Mouse (Mus musculus) hindbrain, embryonic 13.5 days (tissue): Measurements from ENCODE around the gene Anp32b. TPM values are rescaled to one million over a fixed set of nuclear protein-coding genes. Genes with fewer than 3 reads are reported as not detected.
A peak's percentile ranks its signal among the peaks of the same experiment; 100 is the strongest.

ENCODE experiments used
- ATAC-seq: fragments of 200-750 bp; cut with Nextera tagmentation; 2 replicates; pipeline ENCODE4 v1.8.0; 2017; ENCODE audit warnings: moderate TSS enrichment; ENCODE audit not compliant: low FRiP score
- H3K27ac ChIP-seq: fragments of 300-500 bp; sonication (generic); 2 replicates; pipeline ENCODE4 v1.5.1; 2015; ENCODE audit warnings: inconsistent platforms, mild to moderate bottlenecking, moderate library complexity
- H3K27me3 ChIP-seq: fragments of 300-500 bp; sonication (generic); 2 replicates; pipeline ENCODE4 v1.6.1; 2015; ENCODE audit warnings: mild to moderate bottlenecking, inconsistent platforms
- H3K36me3 ChIP-seq: fragments of 300-500 bp; sonication (generic); 2 replicates; pipeline ENCODE4 v1.6.1; 2015; ENCODE audit warnings: mild to moderate bottlenecking, inconsistent platforms
- H3K4me1 ChIP-seq: fragments of 300-500 bp; sonication (generic); replicated peaks from 2 replicates; pipeline ENCODE4 v1.6.1; 2015; ENCODE audit warnings: inconsistent platforms
- H3K4me2 ChIP-seq: fragments of 300-500 bp; sonication (generic); 2 replicates; pipeline ENCODE4 v1.6.1; 2015; ENCODE audit warnings: inconsistent platforms, mild to moderate bottlenecking, moderate library complexity
- H3K4me3 ChIP-seq: fragments of 300-500 bp; sonication (generic); 2 replicates; pipeline ENCODE4 v1.5.1; 2015; ENCODE audit warnings: mild to moderate bottlenecking, inconsistent platforms
- H3K9ac ChIP-seq: fragments of 300-500 bp; sonication (generic); 2 replicates; pipeline ENCODE4 v1.6.1; 2015; ENCODE audit warnings: mild to moderate bottlenecking, inconsistent platforms
- H3K9me3 ChIP-seq: fragments of 300-500 bp; sonication (generic); 2 replicates; pipeline ENCODE4 v1.6.1; 2016; ENCODE audit warnings: inconsistent platforms
- WGBS: fragments of 180-500 bp; shearing (Covaris S2); methylation state at CpG from one replicate; pipeline ENCODE4 v1.1.7; 2015; 5-methylcytosine and 5-hydroxymethylcytosine counted together
- polyA plus RNA-seq: library from polyadenylated mRNA; unstranded; fragments of >200 nt; fragmentation: Nextera tagmentation; extraction: Ambion mirVana; gene quantifications from 2 replicates; pipeline ENCODE4 v1.2.1, GENCODE M21; 2015

Anp32b gene
- polyA plus RNA-seq, result 97.0 and 104 TPM in 2 replicates

DNA sequence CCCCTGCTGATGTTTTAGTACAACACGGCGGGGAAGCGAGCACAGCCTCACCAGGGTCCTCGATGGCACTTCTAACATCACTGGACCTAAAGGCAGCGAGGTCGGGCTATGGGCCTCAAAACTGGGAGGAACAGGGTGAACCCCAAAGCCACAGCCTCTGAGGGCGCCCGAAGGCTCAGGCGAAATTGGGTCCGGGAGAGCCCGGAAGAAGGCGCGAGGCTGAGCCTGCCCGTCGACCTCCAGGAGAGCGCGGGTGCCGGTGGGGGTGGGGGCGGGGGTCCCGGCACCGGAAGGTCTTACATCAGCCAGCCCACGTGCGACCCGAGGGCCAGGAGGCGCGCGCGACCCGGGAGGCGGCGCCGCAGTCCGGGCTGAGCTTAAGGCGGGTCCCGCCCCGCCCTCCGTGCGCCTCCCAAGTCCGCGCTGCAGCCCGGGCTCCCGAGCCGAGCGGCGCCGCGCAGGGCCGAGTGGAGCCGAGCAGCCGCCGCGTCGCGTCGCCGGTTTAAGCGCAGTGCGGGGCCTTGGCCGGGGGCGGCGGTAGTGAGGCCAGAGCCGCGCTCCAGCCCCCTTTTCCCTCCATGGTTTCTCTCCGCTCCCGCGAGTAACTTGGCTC lies at the start of gene Anp32b:
Anp32b (plus strand) TSS at position 384 of the 613 bp plus-strand sequence.
- ATAC-seq, result peak; percentile 96
- H3K27me3 ChIP-seq, result no peaks in the 10 kb centered on the region
- WGBS, result under 1% methylated on average over 55 of the region's 66 CpGs

DNA sequence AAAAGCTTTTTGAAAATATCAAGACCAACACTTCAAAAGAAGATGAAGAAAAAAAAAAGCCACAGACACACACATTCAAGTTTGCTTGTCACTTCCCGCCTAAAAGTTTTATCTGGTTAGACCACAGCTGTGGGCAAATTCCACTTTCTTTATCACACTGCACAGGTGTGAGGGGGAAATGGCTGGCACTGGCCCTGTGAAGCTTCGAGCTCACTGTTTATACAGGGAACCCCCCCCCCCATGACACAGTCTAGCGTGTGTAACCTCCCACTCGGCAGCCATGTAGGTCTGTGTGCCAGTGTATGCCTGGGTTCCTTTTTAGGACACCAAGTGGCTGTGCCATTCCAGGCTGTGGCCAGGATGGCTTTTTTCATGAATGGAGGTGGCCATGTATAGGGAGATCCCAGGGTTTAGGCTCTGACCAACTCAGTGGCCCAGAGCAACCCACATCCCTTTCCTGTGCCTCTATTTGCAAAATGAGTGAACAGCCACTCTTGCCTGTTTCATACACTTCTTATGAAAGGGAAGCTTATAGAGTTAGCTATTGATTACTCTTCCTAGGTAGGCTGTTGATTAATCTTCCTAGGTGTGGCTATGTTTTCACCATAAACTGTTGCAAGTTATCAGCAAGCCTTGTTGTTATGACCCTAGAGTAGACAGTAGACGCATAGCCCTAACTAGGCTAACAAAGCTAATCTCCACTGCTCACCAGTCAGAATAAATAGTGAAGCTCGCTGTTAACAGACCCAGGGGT lies 46.5 kb upstream of the Anp32b start:
- Histone ChIP-seq H3K4me2 (no peak overlapping the region), H3K36me3 (no peaks in the 10 kb centered on the region), H3K4me3 (no peak overlapping the region), H3K9ac (no peak overlapping the region), H3K27me3 (no peaks in the 10 kb centered on the region), H3K9me3 (no peaks in the 10 kb centered on the region), H3K27ac (no peak overlapping the region), H3K4me1 (no peaks in the 10 kb centered on the region)
- WGBS, result 85% methylated on average over 6 of the region's 6 CpGs
- ATAC-seq, result no peak

More for the DNA sequence above, at the start of gene Anp32b:
- Histone ChIP-seq H3K4me3 (peak within 1 kb of the TSS; percentile 90), H3K9ac (peak within 1 kb of the TSS; percentile 95), H3K9me3 (no peaks in the 10 kb centered on the region), H3K4me1 (peaks cover 34% of the 10 kb centered on the region), H3K27ac (peak within 1 kb of the TSS; percentile 98), H3K4me2 (peak within 1 kb of the TSS; percentile 89), H3K36me3 (no peaks in the 10 kb centered on the region)

DNA sequence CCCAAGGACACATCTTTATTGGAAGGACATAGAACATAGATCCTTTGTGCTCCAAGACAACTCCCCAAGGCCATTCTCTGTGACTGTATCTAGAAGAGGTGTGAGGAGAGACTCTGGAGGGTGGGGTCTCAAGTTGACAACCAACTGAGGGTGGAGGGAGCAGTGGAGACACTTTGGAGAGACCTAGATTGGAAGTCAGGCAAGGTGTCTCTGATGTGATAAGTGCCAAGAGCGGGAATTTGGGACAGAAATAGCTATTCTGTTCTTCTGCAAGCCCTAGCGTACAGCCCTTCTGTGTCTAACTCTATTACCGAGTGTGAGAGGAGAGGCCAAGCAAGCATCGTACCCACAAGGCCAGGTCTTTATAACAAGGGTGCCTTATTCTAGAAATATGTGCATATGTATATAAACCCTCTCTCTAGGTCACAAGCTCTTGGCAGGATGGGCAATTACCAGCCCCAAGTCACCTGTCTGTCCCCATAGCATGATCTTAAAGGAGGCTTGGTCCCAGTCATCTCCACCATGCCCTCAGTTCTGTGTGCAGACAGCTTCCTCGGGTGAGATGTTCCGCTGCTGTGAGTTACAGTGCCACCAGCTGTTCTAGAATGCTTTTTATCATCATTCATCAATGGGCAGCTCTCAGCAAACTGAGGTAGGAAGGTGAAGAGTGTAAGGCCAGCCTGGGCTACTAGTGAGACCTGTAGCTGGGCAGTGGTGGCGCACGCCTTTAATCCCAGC lies 43.6 kb upstream of the Anp32b start:
- H3K4me1 ChIP-seq, result no peaks in the 10 kb centered on the region
- H3K36me3 ChIP-seq, result no peaks in the 10 kb centered on the region
- 92% methylated on average over 8 of the region's 8 CpGs for WGBS
- H3K27ac ChIP-seq, result no peak overlapping the region
- no peak for ATAC-seq
- no peak overlapping the region for H3K9ac ChIP-seq
- no peaks in the 10 kb centered on the region for H3K27me3 ChIP-seq
- H3K4me3 ChIP-seq, result no peak overlapping the region
- no peaks in the 10 kb centered on the region for H3K9me3 ChIP-seq
- no peak overlapping the region for H3K4me2 ChIP-seq

DNA sequence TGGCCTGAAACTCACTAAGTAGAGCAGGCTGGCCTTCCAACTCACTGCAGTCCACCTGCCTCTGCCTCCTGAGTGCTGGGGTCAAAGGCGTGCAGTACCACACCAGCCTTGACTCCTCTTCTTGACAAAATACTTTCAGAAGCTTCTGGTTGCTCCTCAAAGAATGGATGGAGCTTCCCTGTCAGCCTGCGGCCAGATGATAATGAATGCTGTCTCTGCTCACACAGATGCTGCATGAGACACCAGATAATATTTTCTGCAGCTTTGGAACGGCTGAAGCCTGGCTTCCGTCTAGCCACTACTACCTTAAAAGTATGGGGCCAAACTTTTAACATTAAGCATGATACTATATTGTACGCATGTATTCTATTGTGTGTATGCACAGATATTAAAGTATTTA lies 40.0 kb upstream of the Anp32b start:
- no peak overlapping the region for H3K4me2 ChIP-seq
- H3K27ac ChIP-seq, result no peak overlapping the region
- no peaks in the 10 kb centered on the region for H3K9me3 ChIP-seq
- 92% methylated on average over 5 of the region's 5 CpGs for whole genome bisulfite sequencing
- no peak overlapping the region for H3K9ac ChIP-seq
- H3K36me3 ChIP-seq, result no peaks in the 10 kb centered on the region
- ATAC-seq, result no peak
- H3K4me1 ChIP-seq, result no peaks in the 10 kb centered on the region
- H3K4me3 ChIP-seq, result no peak overlapping the region
- H3K27me3 ChIP-seq, result 0 out of 2 replicates have a peak, but pooled peaks cover 3% of the 10 kb centered on the region

DNA sequence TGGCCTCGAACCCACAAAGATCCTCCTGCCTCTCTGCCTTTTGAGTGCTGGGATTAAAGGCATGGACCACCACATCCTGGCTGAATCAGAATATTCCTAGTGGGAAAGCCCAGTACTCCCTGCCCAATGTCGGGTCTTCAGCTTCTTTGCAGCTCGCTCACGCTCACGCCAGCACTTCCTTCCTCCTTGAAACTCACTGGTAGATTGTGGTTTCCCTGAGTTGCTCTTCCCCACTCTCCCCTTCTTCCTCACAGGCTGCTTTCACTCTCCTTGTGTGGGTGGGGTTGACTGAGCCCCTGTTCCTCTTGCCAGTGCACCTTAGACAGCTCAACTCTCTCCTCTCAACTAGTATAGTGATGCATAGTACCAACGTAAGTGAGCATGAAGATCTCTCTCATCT lies 39.2 kb upstream of the Anp32b start:
- H3K9me3 ChIP-seq, result no peaks in the 10 kb centered on the region
- ATAC-seq, result no peak
- WGBS, result 83% methylated on average over 6 of the region's 6 CpGs

DNA sequence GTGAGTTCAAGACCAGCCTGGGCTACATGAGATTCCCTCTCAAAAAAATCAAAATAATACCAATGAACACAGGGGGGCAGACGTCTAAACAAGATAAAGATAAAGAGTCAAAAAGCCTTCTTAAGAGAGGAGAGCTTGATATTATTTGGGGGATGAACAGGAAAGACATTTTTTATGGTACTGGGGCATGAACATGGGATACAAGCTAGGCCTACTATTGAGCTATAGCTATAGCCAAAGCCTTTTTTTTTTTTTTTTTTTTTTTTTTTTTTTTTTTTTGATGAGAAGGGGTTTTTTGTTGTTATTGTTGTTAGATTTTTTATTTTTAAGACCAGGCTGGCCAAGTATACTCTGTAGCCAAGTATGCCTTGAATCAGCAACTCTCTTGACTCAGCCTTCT lies 38.6 kb upstream of the Anp32b start:
- Histone ChIP-seq H3K9ac (no peak overlapping the region), H3K27me3 (0 out of 2 replicates have a peak, but pooled peaks cover 3% of the 10 kb centered on the region), H3K4me1 (no peaks in the 10 kb centered on the region), H3K9me3 (no peaks in the 10 kb centered on the region), H3K27ac (no peak overlapping the region), H3K4me2 (no peak overlapping the region), H3K36me3 (no peaks in the 10 kb centered on the region), H3K4me3 (no peak overlapping the region)
- no peak for ATAC-seq
- 69% methylated on average over 1 of the region's 1 CpGs for WGBS

More for the DNA sequence above, 39.2 kb upstream of the Anp32b start:
- Histone ChIP-seq H3K27ac (no peak overlapping the region), H3K27me3 (0 out of 2 replicates have a peak, but pooled peaks cover 3% of the 10 kb centered on the region), H3K4me1 (no peaks in the 10 kb centered on the region), H3K9ac (no peak overlapping the region), H3K36me3 (no peaks in the 10 kb centered on the region), H3K4me3 (no peak overlapping the region), H3K4me2 (no peak overlapping the region)

DNA sequence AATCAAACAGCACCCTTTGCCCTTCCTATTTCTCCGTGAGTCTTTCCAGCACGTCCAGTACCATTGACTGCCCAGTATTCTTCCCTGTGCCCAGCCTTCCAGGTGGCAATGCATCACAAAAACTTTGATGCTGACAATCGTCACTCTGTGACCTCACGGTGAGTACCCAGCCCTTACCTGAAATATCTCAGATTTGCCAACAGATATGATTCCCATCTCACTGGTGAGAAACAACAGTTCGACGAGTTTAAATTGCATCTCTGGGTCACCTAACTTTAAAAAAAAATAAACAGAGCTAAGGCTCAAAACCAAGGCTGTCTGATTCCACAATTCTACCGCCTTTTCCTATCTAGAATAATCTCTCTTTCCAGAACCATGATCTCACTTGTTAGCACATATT lies 37.3 kb upstream of the Anp32b start, which contains the start of gene Hemgn:
Hemgn (minus strand) TSS at position 101 of the 400 bp plus-strand sequence.
- Histone ChIP-seq H3K27me3 (0 out of 2 replicates have a peak, but pooled peaks cover 3% of the 10 kb centered on the region), H3K36me3 (no peaks in the 10 kb centered on the region), H3K4me1 (no peaks in the 10 kb centered on the region), H3K9ac (no peak within 1 kb of the TSS), H3K27ac (no peak within 1 kb of the TSS), H3K4me3 (no peak within 1 kb of the TSS), H3K9me3 (no peaks in the 10 kb centered on the region), H3K4me2 (no peak within 1 kb of the TSS)
- ATAC-seq, result no peak
- 84% methylated on average over 7 of the region's 7 CpGs for WGBS

DNA sequence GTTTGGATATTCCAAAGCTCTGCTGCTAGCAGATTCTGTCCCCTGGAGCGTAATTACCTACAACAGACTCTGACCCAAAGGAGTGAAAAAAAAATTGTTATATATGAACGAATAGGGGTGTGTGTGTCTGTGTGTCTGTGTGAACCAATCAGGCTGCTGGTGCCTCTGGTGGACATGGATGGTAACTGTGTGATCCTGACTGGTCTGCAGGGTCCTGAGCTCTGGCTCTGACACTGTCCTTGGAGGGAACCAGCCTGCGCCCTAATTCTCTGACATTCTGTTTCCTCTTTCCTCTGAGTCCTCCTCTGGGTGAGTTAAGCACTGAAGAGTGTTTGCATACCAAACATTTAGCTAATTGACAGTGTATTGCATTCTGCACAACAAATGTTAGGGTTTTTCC lies 33.2 kb upstream of the Anp32b start:
- Histone ChIP-seq H3K9me3 (no peaks in the 10 kb centered on the region), H3K27me3 (0 out of 2 replicates have a peak, but pooled peaks cover 3% of the 10 kb centered on the region), H3K4me3 (no peak overlapping the region), H3K4me2 (no peak overlapping the region), H3K9ac (no peak overlapping the region), H3K4me1 (no peaks in the 10 kb centered on the region), H3K27ac (no peak overlapping the region), H3K36me3 (no peaks in the 10 kb centered on the region)
- no peak for ATAC-seq
- WGBS, result 69% methylated on average over 3 of the region's 3 CpGs

DNA sequence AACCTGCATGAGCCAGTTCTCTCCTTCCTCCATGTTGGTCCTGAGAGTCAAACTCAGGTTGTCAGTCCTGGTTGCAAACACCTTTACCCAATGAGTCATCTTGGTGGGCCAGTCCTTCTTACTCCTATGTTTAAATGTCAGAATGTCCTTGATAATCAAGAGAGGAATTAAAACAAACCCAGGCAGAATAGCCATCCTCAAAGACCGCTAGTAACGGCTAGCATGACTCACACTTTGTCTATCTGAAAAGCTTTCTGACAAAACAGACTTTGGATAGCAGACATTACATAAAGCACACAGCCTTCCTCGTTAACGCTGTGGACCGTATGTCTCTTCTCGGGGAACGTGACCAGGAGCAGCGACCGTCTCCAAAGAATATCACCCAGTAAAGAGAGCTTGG lies 31.9 kb upstream of the Anp32b start:
- Histone ChIP-seq H3K9me3 (no peaks in the 10 kb centered on the region), H3K4me2 (no peak overlapping the region), H3K9ac (no peak overlapping the region), H3K27me3 (no peaks in the 10 kb centered on the region), H3K4me1 (no peaks in the 10 kb centered on the region), H3K4me3 (no peak overlapping the region), H3K36me3 (no peaks in the 10 kb centered on the region), H3K27ac (no peak overlapping the region)
- 89% methylated on average over 9 of the region's 9 CpGs for WGBS
- ATAC-seq, result no peak

DNA sequence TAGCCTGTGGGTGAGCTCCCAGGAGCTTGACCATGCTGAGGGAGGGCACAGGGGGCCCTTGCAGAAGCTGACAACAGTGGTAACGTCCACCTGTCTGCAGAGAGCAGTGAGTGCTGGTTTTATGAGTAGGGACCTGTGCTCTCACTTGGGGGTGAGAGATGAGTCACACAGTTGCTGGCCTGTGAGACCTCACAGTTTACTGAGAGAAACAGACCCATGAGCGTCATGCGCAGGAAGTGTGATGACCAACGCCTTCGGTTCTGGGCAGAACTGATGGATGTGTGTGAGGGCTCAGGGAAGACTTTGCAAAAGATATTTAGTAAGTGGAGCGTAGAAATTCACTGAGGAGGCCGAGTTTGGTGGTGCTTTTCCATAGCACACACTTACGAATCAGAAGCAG lies 28.1 kb upstream of the Anp32b start:
- Histone ChIP-seq H3K36me3 (no peaks in the 10 kb centered on the region), H3K4me2 (no peak overlapping the region), H3K27ac (no peak overlapping the region), H3K4me3 (no peak overlapping the region), H3K9ac (no peak overlapping the region), H3K27me3 (no peaks in the 10 kb centered on the region), H3K9me3 (no peaks in the 10 kb centered on the region), H3K4me1 (no peaks in the 10 kb centered on the region)
- 87% methylated on average over 8 of the region's 8 CpGs for WGBS
- no peak for ATAC-seq

DNA sequence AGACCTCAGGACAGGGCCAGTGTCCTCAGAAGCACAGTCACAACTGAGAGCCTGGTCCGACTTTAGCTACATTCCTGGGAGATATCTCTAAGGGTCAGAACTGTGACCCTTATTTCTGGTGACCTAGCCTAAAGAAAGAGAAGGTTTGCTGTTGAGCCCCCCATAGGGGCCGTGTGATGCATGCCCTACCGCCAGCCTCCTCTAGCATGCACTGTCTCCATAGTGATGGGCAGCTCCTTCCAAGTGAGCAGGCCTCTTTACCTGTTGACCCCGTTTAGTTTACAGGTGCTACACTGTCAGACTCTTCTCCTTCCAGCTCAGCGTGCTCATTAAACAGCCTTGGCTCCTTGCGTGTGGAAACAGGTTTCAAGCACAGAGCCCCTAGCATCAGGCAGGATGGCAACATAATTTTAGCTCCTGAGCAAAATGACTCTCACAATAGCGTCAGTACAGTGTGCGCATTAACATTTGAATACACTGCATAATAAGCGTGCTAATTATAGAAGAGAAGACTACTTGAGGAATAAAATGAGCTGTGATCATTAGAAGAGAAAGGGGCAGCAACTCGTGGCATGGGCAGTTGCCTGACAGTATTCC lies 21.7 kb upstream of the Anp32b start:
- no peak for ATAC-seq
- H3K9ac ChIP-seq, result no peak overlapping the region
- no peaks in the 10 kb centered on the region for H3K9me3 ChIP-seq
- no peak overlapping the region for H3K4me3 ChIP-seq
- H3K4me1 ChIP-seq, result peaks cover 6% of the 10 kb centered on the region; the same call in 1 of the 2 replicates
- H3K27me3 ChIP-seq, result no peaks in the 10 kb centered on the region
- H3K36me3 ChIP-seq, result no peaks in the 10 kb centered on the region
- H3K27ac ChIP-seq, result no peak overlapping the region
- WGBS, result 34% methylated on average over 10 of the region's 10 CpGs
- no peak overlapping the region for H3K4me2 ChIP-seq
